Mouse (Mus musculus) kidney, adult 9 months (tissue): Measurements from ENCODE around the gene Arf6.
"Not testable (repeated sequence)": the region's sequence is repeated elsewhere in the genome, so short reads cannot be mapped to it uniquely, and the experiment has no call there.

Source experiments
- DNase-seq: peaks from one replicate; pipeline ENCODE4 v3.0.0; 2022

The Arf6 gene

DNA sequence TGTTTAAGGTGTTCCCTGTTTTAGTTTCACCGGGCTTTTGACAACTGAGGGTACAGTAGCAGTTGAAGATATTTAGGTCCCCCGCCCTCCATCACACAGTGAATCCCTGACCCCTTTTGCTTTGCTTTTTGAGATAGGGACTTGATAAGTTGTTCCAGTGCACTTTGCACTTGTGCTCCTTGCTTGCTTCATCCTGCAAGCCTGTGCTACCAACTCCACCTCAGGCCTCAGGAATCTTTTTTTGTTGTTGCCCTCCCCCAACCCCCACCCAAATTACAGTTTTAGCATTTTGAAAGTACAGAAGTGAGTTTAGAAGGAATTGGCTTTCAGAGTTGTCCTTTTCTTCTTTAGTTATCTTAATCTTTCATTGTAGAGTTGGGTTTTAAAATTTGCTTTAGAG, 4.2 kb downstream of the Arf6 start:
- no peak for DNase-seq

DNA sequence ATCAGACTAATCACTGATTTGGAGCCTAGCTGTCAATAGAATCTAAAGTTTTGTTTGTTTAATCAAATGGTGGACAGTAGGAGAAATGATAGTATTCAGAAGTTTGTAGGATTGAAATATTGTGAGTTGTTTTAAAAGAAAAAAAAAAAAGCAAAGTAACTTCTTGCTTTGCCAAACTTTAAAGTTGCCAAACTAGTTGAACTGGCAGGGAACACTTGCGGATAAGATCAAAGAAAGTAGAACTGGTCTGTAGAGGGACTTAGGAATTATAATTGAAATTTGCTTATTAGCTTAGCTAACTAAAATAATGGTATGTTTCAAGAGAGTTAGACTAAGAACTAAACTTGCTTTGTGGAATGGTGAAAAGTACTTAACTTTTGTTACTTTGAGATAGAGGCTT, 5.2 kb downstream of the Arf6 start:
- DNase-seq = no peak

DNA sequence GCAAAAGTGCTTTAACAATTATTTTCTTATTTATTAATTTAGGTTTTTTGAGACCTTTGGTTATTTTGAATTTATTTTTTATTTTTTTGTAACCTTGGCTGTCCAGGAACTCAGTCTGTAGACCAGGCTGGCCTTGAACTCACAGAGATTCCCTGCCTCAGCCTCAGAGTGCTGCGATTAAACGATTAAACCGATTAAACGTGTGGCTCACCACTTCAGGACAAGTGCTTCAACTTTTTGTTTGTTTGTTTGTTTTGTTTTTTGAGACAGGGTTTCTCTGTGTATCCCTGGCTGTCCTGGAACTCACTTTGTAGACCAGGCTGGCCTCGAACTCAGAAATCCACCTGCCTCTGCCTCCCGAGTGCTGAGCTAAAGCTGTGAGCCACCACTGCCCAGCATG, 5.7 kb downstream of the Arf6 start:
- not testable (repeated sequence) for DNase-seq

- no peak for DNase-seq
Measured at GRCm38 (mm10) chr12:69378558-69379454, 6.9 kb downstream of the Arf6 start.

- DNase-seq = no peak
Measured at GRCm38 (mm10) chr12:69382880-69383279, 10.9 kb downstream of the Arf6 start.

DNA sequence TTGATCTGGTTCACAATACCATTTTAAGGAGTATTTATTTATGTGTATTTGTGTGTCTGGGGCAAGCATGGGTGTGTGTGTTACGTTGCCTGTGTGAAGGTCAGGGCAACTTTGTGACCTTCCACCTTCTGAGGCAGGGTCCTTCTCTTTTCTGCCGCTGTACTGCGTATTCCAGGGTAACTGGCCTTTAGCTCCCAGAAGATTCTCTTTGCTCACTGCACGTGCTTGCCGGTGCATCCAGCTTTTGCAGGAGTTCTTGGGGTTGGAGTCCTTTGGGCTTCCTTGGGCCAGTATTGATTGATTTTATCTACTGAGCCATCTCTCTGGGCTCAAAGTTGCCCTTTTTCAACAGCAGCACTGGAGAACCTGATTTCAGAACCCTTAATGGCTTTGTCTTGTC, 12.7 kb downstream of the Arf6 start:
- DNase-seq = no peak

- no peak for DNase-seq
Measured at GRCm38 (mm10) chr12:69385542-69386280, 13.8 kb downstream of the Arf6 start.

DNA sequence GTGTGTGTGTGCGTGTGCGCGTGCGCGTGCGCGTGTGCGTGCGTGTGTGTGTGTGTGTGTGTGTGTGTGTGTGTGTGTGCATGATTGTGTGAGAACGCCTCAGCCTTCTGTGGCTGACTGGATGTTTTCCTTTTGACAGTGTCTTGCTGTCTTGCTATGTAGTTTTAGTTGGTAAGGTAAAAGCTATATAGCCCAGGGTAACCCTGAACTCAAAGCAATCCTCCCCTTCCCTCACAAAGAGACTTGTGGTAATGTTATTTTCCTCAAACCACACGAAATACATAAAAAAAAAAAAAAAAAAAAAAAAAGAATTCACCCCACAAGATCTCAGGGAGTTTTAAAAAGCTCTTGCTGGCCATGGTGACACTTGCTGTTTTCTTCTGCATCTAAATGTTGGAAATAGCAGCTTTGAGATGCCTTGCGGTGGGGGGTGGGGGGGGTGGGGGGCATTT, 14.4 kb downstream of the Arf6 start:
- DNase-seq = not testable (repeated sequence)

- no peak for DNase-seq
Measured at GRCm38 (mm10) chr12:69388321-69388869, 16.4 kb downstream of the Arf6 start.

DNA sequence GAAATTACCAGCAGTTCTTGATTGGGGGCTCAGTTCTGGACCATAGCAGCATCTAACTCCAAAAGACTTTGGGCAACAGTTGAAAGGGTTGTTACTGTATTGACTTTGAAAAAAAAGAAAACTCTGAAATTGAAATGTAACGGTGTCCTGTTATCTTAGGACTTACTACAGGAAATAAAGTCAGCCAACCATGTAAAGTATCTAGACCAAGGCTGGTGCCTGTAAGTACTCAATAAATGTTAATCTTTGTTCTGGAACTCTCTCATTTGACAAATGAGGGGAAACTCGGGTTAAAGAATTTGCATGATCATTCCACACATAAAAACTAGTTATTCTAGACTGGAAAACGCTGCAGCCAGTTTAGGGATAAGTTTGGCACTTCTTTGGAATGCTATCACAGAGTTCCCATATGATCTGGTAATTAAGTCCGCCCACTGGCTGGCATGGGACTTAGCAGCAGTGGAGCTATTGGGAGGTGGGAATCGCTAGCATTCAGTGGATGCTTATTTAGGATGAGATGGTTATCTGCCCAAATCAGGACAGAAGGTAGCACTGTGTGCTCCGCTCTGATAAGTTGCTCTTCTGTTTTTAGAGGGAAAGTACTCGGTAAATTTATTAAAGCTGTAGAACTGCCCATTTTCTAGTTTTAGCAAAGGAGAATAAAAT, 17.5 kb downstream of the Arf6 start:
- no peak for DNase-seq

- no peak for DNase-seq
Measured at GRCm38 (mm10) chr12:69390000-69390698, 18.2 kb downstream of the Arf6 start.

DNA sequence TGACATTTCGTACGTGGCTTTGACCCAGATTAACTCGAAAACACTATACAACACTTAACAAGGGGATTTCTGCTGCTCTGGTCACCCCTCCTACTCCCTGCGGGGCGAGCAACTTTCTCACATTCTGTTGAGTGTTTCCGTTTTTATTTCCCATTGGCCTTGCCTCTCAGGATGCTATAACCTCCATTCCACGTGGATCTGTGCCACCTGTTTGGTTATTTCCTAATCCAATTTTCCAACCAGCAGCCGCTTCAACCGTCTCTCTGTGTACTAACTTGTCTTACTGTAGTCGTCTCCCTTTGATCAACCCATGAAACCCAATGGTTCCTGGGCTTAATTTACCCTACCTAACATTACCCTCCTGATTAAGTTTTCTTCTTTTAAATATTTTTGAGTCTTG, 21.1 kb downstream of the Arf6 start:
- no peak for DNase-seq

- no peak for DNase-seq
Measured at GRCm38 (mm10) chr12:69394456-69394855, 22.5 kb downstream of the Arf6 start.

- DNase-seq = no peak
Measured at GRCm38 (mm10) chr12:69400367-69400766, 28.4 kb downstream of the Arf6 start.

- no peak for DNase-seq
Measured at GRCm38 (mm10) chr12:69400871-69401286, 28.9 kb downstream of the Arf6 start.

- DNase-seq = no peak
Measured at GRCm38 (mm10) chr12:69402100-69402499, 30.1 kb downstream of the Arf6 start.

DNA sequence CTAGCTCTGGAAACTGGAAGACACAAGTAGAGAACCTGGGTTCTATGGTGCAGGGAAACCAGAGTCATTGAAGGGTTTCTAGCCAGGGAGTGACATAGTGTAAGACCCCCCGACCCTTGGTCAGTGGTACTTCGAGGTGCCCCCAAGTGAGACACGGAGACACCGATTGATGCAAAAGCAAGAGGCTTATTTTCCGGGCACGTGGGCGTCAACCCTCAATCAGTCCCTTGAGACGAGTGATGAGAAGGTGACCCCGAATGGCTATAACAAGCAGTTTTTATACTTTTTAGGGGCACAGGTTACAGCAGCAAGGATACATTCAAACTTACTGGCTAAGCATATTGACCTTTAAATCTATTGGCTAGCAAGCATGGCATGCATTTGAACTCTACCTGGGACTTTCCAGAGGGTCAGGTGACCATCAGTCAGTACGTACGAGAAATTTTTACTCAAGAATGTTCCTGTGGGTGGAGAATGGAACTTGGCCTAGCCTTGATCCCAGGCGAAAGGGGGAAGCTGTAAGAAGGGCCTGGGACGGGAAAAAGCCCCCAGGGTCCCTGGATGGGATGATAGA, 30.7 kb downstream of the Arf6 start:
- DNase-seq = no peak

GRCm38 (mm10) chr12:69410767-69411166, 38.8 kb downstream of the Arf6 start:
- DNase-seq = no peak

- DNase-seq = no peak
Measured at GRCm38 (mm10) chr12:69411936-69412335, 40.0 kb downstream of the Arf6 start.

DNA sequence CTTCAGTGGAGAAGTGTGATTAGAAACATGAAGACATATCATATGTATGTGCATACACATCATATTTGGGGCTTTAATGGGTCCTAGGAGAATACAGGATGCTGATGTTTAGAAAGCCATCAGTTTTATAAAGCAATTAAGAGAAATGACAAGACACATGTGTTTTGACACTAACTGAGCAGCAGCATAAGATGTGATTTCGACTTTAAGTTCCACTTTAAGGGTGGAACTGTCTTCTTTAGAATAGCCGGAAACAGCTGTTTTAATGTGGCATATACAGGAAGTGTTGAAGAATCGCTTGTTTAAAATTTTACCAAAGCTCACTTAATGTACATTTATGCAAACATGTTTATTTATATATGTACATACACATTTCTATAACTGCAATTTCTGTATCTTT, 41.4 kb downstream of the Arf6 start:
- no peak for DNase-seq

- no peak for DNase-seq
Measured at GRCm38 (mm10) chr12:69414826-69415572, 43.0 kb downstream of the Arf6 start.
